In genomic region chr13:41780296-41780695, GRCm38 (mm10) we compare ENCODE assay signal across 16 mouse cellular contexts.
"Had no signal": no experiment of that assay in that cellular context is flagged by ENCODE, and none has a peak within 500 bp of the region (broad histone marks: within the 10 kb centered on the region; RNA-seq: fewer than 3 reads in every experiment).

No protein-coding gene starts in this region.

- H3K4me3 ChIP-seq: left cerebral cortex, adult 2 months; liver, embryonic 13.5 days; neural tube, embryonic 12.5 days; stomach, embryonic 15.5 days had no signal

- H3K4me2 ChIP-seq: liver, embryonic 13.5 days; midbrain, embryonic 11.5 days; neural tube, embryonic 12.5 days; stomach, embryonic 15.5 days had no signal

- H3K9me3 ChIP-seq: liver, embryonic 13.5 days; neural tube, embryonic 12.5 days; stomach, embryonic 15.5 days had no signal

- H3K27me3 ChIP-seq: liver, embryonic 13.5 days; neural tube, embryonic 12.5 days; stomach, embryonic 15.5 days had no signal

- H3K4me1 ChIP-seq: liver, embryonic 13.5 days; neural tube, embryonic 12.5 days; stomach, embryonic 15.5 days had no signal

- H3K27ac ChIP-seq: kidney, postnatal 0 days; left cerebral cortex, adult 2 months; liver, embryonic 13.5 days; neural tube, embryonic 12.5 days; stomach, embryonic 15.5 days had no signal

- H3K36me3 ChIP-seq: liver, embryonic 13.5 days; neural tube, embryonic 12.5 days; stomach, embryonic 15.5 days had no signal

- H3K9ac ChIP-seq: liver, embryonic 13.5 days; neural tube, embryonic 12.5 days; stomach, embryonic 15.5 days had no signal

- DNase-seq: kidney, adult 2 months; kidney, postnatal 25 days; layer of hippocampus, postnatal 36 days; liver, embryonic 13.5 days; lung, adult 2 months; lung, postnatal 14 days; lung, postnatal 4 days; midbrain, embryonic 14.5 days; right cerebral cortex, postnatal 25 days; spleen, adult 18-20 months; thymus, postnatal 25 days had no signal
